8 mouse cellular contexts compared by ENCODE assay signal in the genomic region with DNA sequence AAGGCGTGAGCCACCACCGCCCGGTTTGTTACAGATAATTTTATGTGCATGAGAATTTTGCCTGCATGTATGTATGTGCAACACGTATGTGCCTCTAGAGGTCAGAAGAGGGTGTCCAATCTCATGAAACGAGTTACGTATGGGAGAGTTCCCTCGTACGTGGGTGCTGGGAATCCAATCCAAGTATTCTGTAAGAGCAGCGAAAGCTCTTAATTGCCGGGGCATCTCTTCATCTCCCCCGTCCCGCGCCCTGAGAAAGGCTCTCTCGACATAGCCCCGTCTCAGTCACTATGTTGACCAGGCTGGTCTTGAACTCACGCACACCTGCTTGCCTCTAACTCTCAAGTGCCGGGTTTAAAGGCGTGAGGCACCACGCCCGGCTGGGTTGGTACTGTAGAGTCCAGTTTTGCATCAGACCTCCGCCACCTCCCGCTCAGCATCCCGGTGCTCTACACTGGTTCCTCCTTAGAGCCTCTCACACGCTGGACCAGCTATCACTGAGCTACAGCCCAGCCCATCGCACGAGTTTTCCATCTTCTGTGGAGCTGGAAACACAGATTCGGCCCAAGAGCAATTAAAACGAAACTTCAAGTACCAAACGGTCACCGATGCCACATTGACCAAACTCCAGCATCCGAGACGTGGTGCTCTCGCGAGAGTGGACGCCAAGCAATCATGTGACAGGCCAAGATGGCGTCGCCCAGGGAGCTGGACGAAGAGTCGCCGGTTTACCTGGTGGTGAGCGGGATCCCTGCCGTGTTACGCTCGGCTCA. TPM values are rescaled to one million over a fixed set of nuclear protein-coding genes. Genes with fewer than 3 reads are reported as not detected.
DNase-seq lines count a peak whose midpoint lies in the region; ATAC-seq lines count a peak whose summit lies in the region.

TSS of gene Gpatch3 (plus strand) at position 676 of the 773 bp plus-strand sequence.

- peak; percentile 92 for ATAC-seq in common myeloid progenitor, adult 5-6 weeks (replicated peaks; ENCODE audit: low read depth, poor library complexity, severe bottlenecking)
- ATAC-seq in megakaryocyte progenitor cell, adult 5-6 weeks (replicated peaks; ENCODE audit: poor library complexity): peak; percentile 94

- peak; percentile 95 for DNase-seq in ZHBTc4 (ENCODE audit: low read depth, low spot score)
- peak; percentile 83 to 86 for DNase-seq in gastrocnemius, adult 8-10 months (ENCODE audit: low spot score in 2 of 2)
- DNase-seq in induced T-regulatory cell, adult 2 months (ENCODE audit: low read depth): peak; percentile 95
- peak; percentile 69 to 90 for DNase-seq in left cerebral cortex, adult 9 months (ENCODE audit: low spot score in 2 of 2)
- peak; percentile 91 for DNase-seq in right cerebral cortex, postnatal 14 days
- DNase-seq in urinary bladder, postnatal 36 days (ENCODE audit: low spot score in 2 of 2): peak; percentile 92 to 93

RNA-seq across cellular contexts. Expression of gene Gpatch3, which starts in this region (rescaled TPM):
- total RNA-seq in common myeloid progenitor, adult 5-6 weeks (2017): 17.3 and 18.0 TPM in 2 replicates
- 1 to 10 TPM; 3.0 to 3.8 (median 3.4) TPM for total RNA-seq in gastrocnemius, adult 8-10 months (2022)
- total RNA-seq in megakaryocyte progenitor cell, adult 5-6 weeks (2015): 1.6 and 2.9 TPM in 2 replicates
- 14.9 and 28.7 TPM in 2 replicates for total RNA-seq in megakaryocyte progenitor cell, adult 5-6 weeks (2017)

Comparison
In these comparisons a context has a peak if more than half of its experiments do, and no peak if none do; other contexts are left out.
1. Peak in every context shown above with its lines: DNase-seq and ATAC-seq.